Comparison of ENCODE assay signal across 18 mouse cellular contexts in the genomic region with DNA sequence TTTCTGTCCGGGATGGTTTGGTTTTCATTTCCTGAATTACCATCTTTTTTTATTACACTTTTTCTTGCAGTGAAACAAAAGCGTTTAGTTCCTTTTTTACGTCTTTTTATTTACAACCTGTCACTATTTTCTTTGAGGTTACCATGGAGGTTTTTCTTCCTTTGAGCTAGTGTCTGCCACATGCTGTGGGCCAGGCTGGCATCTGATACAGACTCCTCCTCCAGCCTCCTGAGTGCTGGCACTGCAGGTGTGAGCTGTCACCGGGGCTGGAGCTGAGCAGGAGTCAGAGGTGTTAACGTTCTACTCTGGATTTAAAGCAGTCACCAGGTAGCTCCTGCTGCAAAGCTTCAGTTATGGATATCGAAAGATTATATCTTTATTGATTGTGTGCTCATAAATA. TPM values are rescaled to one million over a fixed set of nuclear protein-coding genes. Genes with fewer than 3 reads are reported as not detected.
DNase-seq lines count a peak whose midpoint lies in the region; ATAC-seq and TF ChIP-seq lines count a peak whose summit lies in the region.
"Had no signal": no experiment of that assay in that cellular context is flagged by ENCODE, and none has a peak within 500 bp of the region (broad histone marks: within the 10 kb centered on the region; RNA-seq: fewer than 3 reads in every experiment).

No protein-coding gene starts in this region.

- H3K4me3 ChIP-seq in MEL (ENCODE audit: control insufficient read depth in 1 of 2, insufficient read depth in 1 of 2, low read depth in 2 of 2, low read length in 2 of 2) = no peak overlapping the region
- H3K4me3 ChIP-seq: heart, embryonic 10.5 days; limb, embryonic 10.5 days; liver, embryonic 13.5 days; megakaryocyte, embryonic 14.5 days had no signal

- TF ChIP-seq CTCF in MEL (IDR thresholded peaks at IDR 0.05 in 2 of 3, conservative IDR thresholded peaks at IDR 0.05 in 1 of 3; ENCODE audit: control insufficient read depth in 1 of 3, insufficient read depth in 1 of 3, low read depth in 2 of 3, low read length in 3 of 3, poor library complexity in 1 of 3, severe bottlenecking in 1 of 3) = no peak

- H3K4me1 ChIP-seq in MEL (ENCODE audit: control insufficient read depth in 1 of 2, insufficient read depth in 2 of 2, low read length in 2 of 2) = peaks cover 4 to 23% of the 10 kb centered on the region in 2 experiments

- no peak for TF ChIP-seq POLR2A in MEL (IDR thresholded peaks at IDR 0.05; ENCODE audit: control insufficient read depth in 1 of 2, insufficient read depth in 1 of 2, low read depth in 1 of 2, low read length in 2 of 2, poor library complexity in 1 of 2)

- no peaks in the 10 kb centered on the region for H3K27me3 ChIP-seq in MEL (ENCODE audit: control insufficient read depth in 1 of 2, insufficient read depth in 2 of 2, low read length in 2 of 2)
- H3K27me3 ChIP-seq: Patski had no signal

- H3K27ac ChIP-seq in MEL (ENCODE audit: control insufficient read depth, low read depth, low read length) = no peak overlapping the region
- H3K27ac ChIP-seq: heart, embryonic 10.5 days; limb, embryonic 10.5 days; liver, embryonic 13.5 days had no signal

- no peaks in the 10 kb centered on the region for H3K9me3 ChIP-seq in MEL (replicated peaks; ENCODE audit: insufficient read depth, low read length)
- H3K9me3 ChIP-seq: heart, embryonic 10.5 days; limb, embryonic 10.5 days; liver, embryonic 13.5 days; megakaryocyte, embryonic 14.5 days had no signal

- intact Hi-C loops in left cerebral cortex, postnatal 10 days (cut with DNase I) = no loop called here

- H3K36me3 ChIP-seq in MEL (ENCODE audit: control insufficient read depth in 1 of 2, insufficient read depth in 2 of 2, low read length in 2 of 2) = peaks cover 0 to 16% of the 10 kb centered on the region in 2 experiments; a peak in 2 of 4 replicates
- H3K36me3 ChIP-seq: heart, embryonic 10.5 days; limb, embryonic 10.5 days; liver, embryonic 13.5 days had no signal

- no peak overlapping the region for H3K9ac ChIP-seq in MEL (ENCODE audit: control insufficient read depth, low read depth, low read length, poor library complexity, severe bottlenecking)
- H3K9ac ChIP-seq: liver, embryonic 13.5 days had no signal

- no peaks in the 10 kb centered on the region for H3K79me2 ChIP-seq in MEL (ENCODE audit: control insufficient read depth, insufficient read depth, low read length, poor library complexity)

- 0 out of 4 replicates have a peak, but pooled peaks of 1 of the 2 experiments have one; percentile 16 for TF ChIP-seq EP300 in MEL (IDR thresholded peaks at IDR 0.05; ENCODE audit: low read depth in 1 of 2, low read length in 2 of 2)

- peak; percentile 45 for ATAC-seq in common myeloid progenitor, adult 5-6 weeks (replicated peaks; ENCODE audit: low read depth, poor library complexity, severe bottlenecking)
- ATAC-seq: forebrain, embryonic 16.5 days; lung, postnatal 0 days; midbrain, embryonic 16.5 days; Patski had no signal

- no peak for TF ChIP-seq RAD21 in MEL (IDR thresholded peaks at IDR 0.05; ENCODE audit: low read depth, low read length)

- DNase-seq in MEL (ENCODE audit: low read depth, low spot score) (peak; percentile 27), MN1 (ENCODE audit: low spot score) (no peak)
- peak; percentile 70 to 78 for DNase-seq in cerebellum, adult 18-20 months
- peak; percentile 27 to 30 for DNase-seq in thymus, postnatal 10 days (ENCODE audit: low spot score in 2 of 2)
- no peak for DNase-seq in urinary bladder, postnatal 4 days (ENCODE audit: low spot score in 2 of 2)
- no peak for DNase-seq in left cerebral cortex, postnatal 10 days (ENCODE audit: extremely low spot score in 1 of 2, low spot score in 2 of 2)
- DNase-seq: gastrocnemius, postnatal 25 days; heart, postnatal 14 days; layer of hippocampus, postnatal 36 days; liver, embryonic 13.5 days had no signal

TF ChIP-seq in MEL, 35 proteins besides CTCF, POLR2A, EP300 and RAD21:
- TF ChIP-seq MAX (IDR thresholded peaks at IDR 0.05; ENCODE audit: low read length) (no peak), ZKSCAN1 (IDR thresholded peaks at IDR 0.05; ENCODE audit: low read depth, low read length) (no peak), BHLHE40 (IDR thresholded peaks at IDR 0.05; ENCODE audit: borderline replicate concordance, low read depth, low read length) (no peak)

RNA-seq across cellular contexts. Expression of a gene that starts 25.4 kb away (rescaled TPM):
- 0.07 and 0.08 TPM in 2 replicates for total RNA-seq in MEL (2012; rRNA removed)
- polyA plus RNA-seq in MEL (2012; ENCODE audit: insufficient read depth in 1 of 2, insufficient read length in 2 of 2, low read depth in 1 of 2, low replicate concordance in 2 of 2, missing spikeins in 1 of 2) = under 1 TPM in 1 of 2 experiments, not detected in 1; 0.71 TPM
- not detected in 2 replicates for total RNA-seq in common myeloid progenitor, adult 5-6 weeks (2017)
- total RNA-seq in left cerebral cortex, postnatal 10 days (2021) = 1 to 10 TPM; 2.4 to 2.9 TPM
- total RNA-seq: heart, postnatal 14 days had no signal

Comparison
In these comparisons a context has a peak if more than half of its experiments do, and no peak if none do; other contexts are left out.
1. DNase-seq: peak in MEL (single experiment), cerebellum, adult 18-20 months (2 of 2) and thymus, postnatal 10 days (2 of 2); none in urinary bladder, postnatal 4 days (0 of 2), left cerebral cortex, postnatal 10 days (0 of 2) and MN1 (single experiment).